Mouse (Mus musculus) kidney, postnatal 0 days (tissue): Measurements from ENCODE around the gene Krtap10-10. TPM values are rescaled to one million over a fixed set of nuclear protein-coding genes. Genes with fewer than 3 reads are reported as not detected.
A peak's percentile ranks its signal among the peaks of the same experiment; 100 is the strongest.

ENCODE experiments used
- ATAC-seq: fragments of 200-750 bp; cut with Nextera tagmentation; replicated peaks from 2 replicates; pipeline ENCODE4 v1.8.0; 2017; ENCODE audit warnings: low read depth, moderate number of reproducible peaks, moderate TSS enrichment, moderate library complexity; ENCODE audit not compliant: low FRiP score
- DNase-seq: peaks from one replicate; pipeline ENCODE4 v3.0.0-alpha.2; 2016; ENCODE audit warnings: low spot score
- H3K27ac ChIP-seq: fragments of 300-500 bp; sonication (generic); 2 replicates; pipeline ENCODE4 v1.5.1; 2014; ENCODE audit warnings: mild to moderate bottlenecking
- H3K27me3 ChIP-seq: fragments of 300-500 bp; sonication (generic); 2 replicates; pipeline ENCODE4 v1.6.1; 2014; ENCODE audit warnings: low read length, mixed read lengths; ENCODE audit not compliant: insufficient read depth
- H3K36me3 ChIP-seq: fragments of 300-500 bp; sonication (generic); 2 replicates; pipeline ENCODE4 v1.6.1; 2014; ENCODE audit warnings: low read length, mixed read lengths; ENCODE audit not compliant: insufficient read depth
- H3K4me1 ChIP-seq: fragments of 300-500 bp; sonication (generic); replicated peaks from 2 replicates; pipeline ENCODE4 v1.6.1; 2014; ENCODE audit warnings: antibody characterized with exemption, low read length, mixed read lengths; ENCODE audit not compliant: insufficient read depth
- H3K4me2 ChIP-seq: fragments of 300-500 bp; sonication (generic); 2 replicates; pipeline ENCODE4 v1.6.1; 2014; ENCODE audit warnings: mild to moderate bottlenecking, low read length, moderate library complexity, mixed read lengths
- H3K4me3 ChIP-seq: fragments of 300-500 bp; sonication (generic); replicated peaks from 2 replicates; pipeline ENCODE4 v1.5.1; 2014; ENCODE audit warnings: low read depth, low read length
- H3K9ac ChIP-seq: fragments of 300-500 bp; sonication (generic); 2 replicates; pipeline ENCODE4 v1.6.1; 2014; ENCODE audit warnings: low read depth, low read length
- H3K9me3 ChIP-seq: fragments of 300-500 bp; sonication (generic); replicated peaks from 2 replicates; pipeline ENCODE4 v1.6.1; 2016; ENCODE audit warnings: low read length, inconsistent platforms, mixed read lengths
- CTCF ChIP-seq: IDR thresholded peaks from 2 replicates; pipeline ENCODE4 v1.5.1; 2016; ENCODE audit warnings: antibody characterized with exemption, low read depth, mild to moderate bottlenecking, moderate library complexity
- WGBS: fragments of 180-500 bp; shearing (Covaris S2); extraction: QIAGEN DNeasy Blood & Tissue Kit; methylation state at CpG from one replicate; pipeline ENCODE4 v1.1.7; 2014; 5-methylcytosine and 5-hydroxymethylcytosine counted together
- polyA plus RNA-seq: library from polyadenylated mRNA; unstranded; fragments of >200 nt; fragmentation: Nextera tagmentation; extraction: Ambion mirVana; gene quantifications from 2 replicates; pipeline ENCODE4 v1.2.1, GENCODE M21; 2015

Gene Krtap10-10
- polyA plus RNA-seq, 1 experiment from 2014 or later: not detected

GRCm38 (mm10) chr10:77798921-77799508, 36.7 kb upstream of the Krtap10-10 start, which contains the start of gene Gm19668:
TSS of gene Gm19668 (minus strand) at chr10:77799133.
- Histone ChIP-seq H3K36me3 (no peaks in the 10 kb centered on the region), H3K4me1 (no peaks in the 10 kb centered on the region), H3K27ac (no peak within 1 kb of the TSS), H3K27me3 (no peaks in the 10 kb centered on the region), H3K4me2 (no peak within 1 kb of the TSS), H3K9me3 (no peaks in the 10 kb centered on the region), H3K9ac (no peak within 1 kb of the TSS), H3K4me3 (no peak within 1 kb of the TSS)
- 45% methylated on average over 8 of the region's 8 CpGs for WGBS
- no peak for TF ChIP-seq CTCF
- ATAC-seq (no peak), DNase-seq (no peak)

GRCm38 (mm10) chr10:77804095-77804494, 31.7 kb upstream of the Krtap10-10 start:
- TF ChIP-seq CTCF: no peak
- H3K4me2 ChIP-seq: no peak overlapping the region
- no peak overlapping the region for H3K9ac ChIP-seq
- H3K4me3 ChIP-seq: no peak overlapping the region
- no peaks in the 10 kb centered on the region for H3K27me3 ChIP-seq
- DNase-seq (no peak), ATAC-seq (no peak)
- 69% methylated on average over 3 of the region's 3 CpGs for WGBS
- H3K27ac ChIP-seq: no peak overlapping the region
- H3K9me3 ChIP-seq: no peaks in the 10 kb centered on the region
- H3K36me3 ChIP-seq: no peaks in the 10 kb centered on the region
- H3K4me1 ChIP-seq: no peaks in the 10 kb centered on the region

GRCm38 (mm10) chr10:77811743-77812142, 24.0 kb upstream of the Krtap10-10 start, which contains the start of gene Gm9507:
TSS of gene Gm9507 (minus strand) at chr10:77811843.
- ATAC-seq: no peak
- Histone ChIP-seq H3K27ac (no peak within 1 kb of the TSS), H3K9ac (no peak within 1 kb of the TSS), H3K4me2 (no peak within 1 kb of the TSS), H3K36me3 (no peaks in the 10 kb centered on the region), H3K4me1 (no peaks in the 10 kb centered on the region), H3K27me3 (no peaks in the 10 kb centered on the region), H3K9me3 (no peaks in the 10 kb centered on the region), H3K4me3 (no peak within 1 kb of the TSS)
- 67% methylated on average over 5 of the region's 5 CpGs for WGBS
- DNase-seq: no peak
- no peak for TF ChIP-seq CTCF

GRCm38 (mm10) chr10:77814382-77814781, 21.4 kb upstream of the Krtap10-10 start, which contains the start of gene Gm2696:
TSS of gene Gm2696 (plus strand) at chr10:77814682.
- no peaks in the 10 kb centered on the region for H3K9me3 ChIP-seq
- H3K27me3 ChIP-seq: no peaks in the 10 kb centered on the region
- H3K27ac ChIP-seq: no peak within 1 kb of the TSS
- no peak within 1 kb of the TSS for H3K4me3 ChIP-seq
- H3K36me3 ChIP-seq: no peaks in the 10 kb centered on the region
- H3K4me2 ChIP-seq: no peak within 1 kb of the TSS
- WGBS: 59% methylated on average over 4 of the region's 4 CpGs
- DNase-seq (no peak), ATAC-seq (no peak)
- no peaks in the 10 kb centered on the region for H3K4me1 ChIP-seq
- H3K9ac ChIP-seq: no peak within 1 kb of the TSS
- TF ChIP-seq CTCF: no peak

GRCm38 (mm10) chr10:77815514-77815913, 20.2 kb upstream of the Krtap10-10 start:
- TF ChIP-seq CTCF: peak; percentile 58; the same call in 1 of the 2 replicates
- Histone ChIP-seq H3K9me3 (no peaks in the 10 kb centered on the region), H3K4me2 (no peak overlapping the region), H3K36me3 (no peaks in the 10 kb centered on the region), H3K9ac (no peak overlapping the region), H3K4me1 (no peaks in the 10 kb centered on the region), H3K27ac (no peak overlapping the region), H3K27me3 (no peaks in the 10 kb centered on the region), H3K4me3 (no peak overlapping the region)
- 37% methylated on average over 5 of the region's 5 CpGs for WGBS
- DNase-seq (no peak), ATAC-seq (no peak)

GRCm38 (mm10) chr10:77818523-77818922, 17.2 kb upstream of the Krtap10-10 start:
- no peak overlapping the region for H3K4me2 ChIP-seq
- H3K9ac ChIP-seq: no peak overlapping the region
- H3K36me3 ChIP-seq: no peaks in the 10 kb centered on the region
- H3K4me1 ChIP-seq: no peaks in the 10 kb centered on the region
- no peaks in the 10 kb centered on the region for H3K9me3 ChIP-seq
- no peak overlapping the region for H3K4me3 ChIP-seq
- 94% methylated on average over 4 of the region's 4 CpGs for WGBS
- no peak overlapping the region for H3K27ac ChIP-seq
- no peak for DNase-seq
- TF ChIP-seq CTCF: no peak
- no peaks in the 10 kb centered on the region for H3K27me3 ChIP-seq
- no peak for ATAC-seq

- no peak for TF ChIP-seq CTCF
- WGBS: 42% methylated on average over 4 of the region's 4 CpGs
- no peak overlapping the region for H3K27ac ChIP-seq
- DNase-seq (no peak), ATAC-seq (no peak)
- H3K4me2 ChIP-seq: no peak overlapping the region
- no peak overlapping the region for H3K4me3 ChIP-seq
- no peaks in the 10 kb centered on the region for H3K27me3 ChIP-seq
- H3K9ac ChIP-seq: no peak overlapping the region
- H3K4me1 ChIP-seq: no peaks in the 10 kb centered on the region
- H3K36me3 ChIP-seq: no peaks in the 10 kb centered on the region
- H3K9me3 ChIP-seq: no peaks in the 10 kb centered on the region
These were observed 16.5 kb upstream of the Krtap10-10 start for GRCm38 (mm10) chr10:77819203-77819602.
